23 mouse cellular contexts compared by ENCODE assay signal in genomic region chr9:94333450-94333849, GRCm38 (mm10).
A peak's percentile ranks its signal among the peaks of the same experiment; 100 is the strongest.
DNase-seq lines count a peak whose midpoint lies in the region; ATAC-seq and TF ChIP-seq lines count a peak whose summit lies in the region.
"Had no signal": no experiment of that assay in that cellular context is flagged by ENCODE, and none has a peak within 500 bp of the region (broad histone marks: within the 10 kb centered on the region; RNA-seq: fewer than 3 reads in every experiment).

No protein-coding gene starts in this region.

- no peak overlapping the region for H3K9ac ChIP-seq in lung, embryonic 14.5 days
- H3K9ac ChIP-seq: embryonic facial prominence, embryonic 15.5 days; hindbrain, embryonic 12.5 days had no signal

- H3K4me2 ChIP-seq in lung, embryonic 14.5 days, result no peak overlapping the region
- peak overlapping the region; percentile 16 for H3K4me2 ChIP-seq in myocyte (ENCODE audit: low read depth)
- H3K4me2 ChIP-seq: embryonic facial prominence, embryonic 15.5 days; hindbrain, embryonic 12.5 days had no signal

- 62% methylated on average over 5 of the region's 5 CpGs for WGBS in lung, embryonic 14.5 days

- peak; percentile 28 for DNase-seq in lung, embryonic 14.5 days
- DNase-seq in lung, postnatal 36 days, result no peak
- DNase-seq in 3134 (ENCODE audit: extremely low read depth, insufficient read length, low spot score), result peak; percentile 28
- no peak for DNase-seq in MN1 (ENCODE audit: low spot score)
- DNase-seq: adrenal gland, postnatal 10 days; B cell, adult 2 months; cerebellum, adult 11-12 months; cerebellum, adult 9-10 months; cerebellum, postnatal 25 days; gastrocnemius, postnatal 36 days; heart, adult 18-20 months; heart, postnatal 10 days; heart, postnatal 4 days had no signal

- no peaks in the 10 kb centered on the region for H3K36me3 ChIP-seq in lung, embryonic 14.5 days (ENCODE audit: insufficient read depth)
- H3K36me3 ChIP-seq in C2C12 (ENCODE audit: control insufficient read depth, insufficient read depth) (no peaks in the 10 kb centered on the region), myocyte (ENCODE audit: control insufficient read depth, insufficient read depth) (no peaks in the 10 kb centered on the region)
- H3K36me3 ChIP-seq: embryonic facial prominence, embryonic 15.5 days; forebrain, embryonic 10.5 days; heart, embryonic 10.5 days; hindbrain, embryonic 12.5 days had no signal

- TF ChIP-seq CTCF in lung, embryonic 14.5 days (IDR thresholded peaks at IDR 0.05; ENCODE audit: low read depth), result no peak
- TF ChIP-seq CTCF in C2C12 (IDR thresholded peaks at IDR 0.05; ENCODE audit: control insufficient read depth, insufficient read depth, insufficient read length), result no peak

- H3K9me3 ChIP-seq in lung, embryonic 14.5 days (ENCODE audit: low read depth, low read length), result no peaks in the 10 kb centered on the region
- H3K9me3 ChIP-seq: embryonic facial prominence, embryonic 15.5 days; forebrain, embryonic 10.5 days; heart, embryonic 10.5 days; hindbrain, embryonic 12.5 days had no signal

- H3K4me3 ChIP-seq in lung, embryonic 14.5 days (ENCODE audit: low read depth, low read length), result no peak overlapping the region
- H3K4me3 ChIP-seq in C2C12 (ENCODE audit: insufficient read depth, poor library complexity, severe bottlenecking) (no peak overlapping the region), myocyte (no peak overlapping the region)
- H3K4me3 ChIP-seq: embryonic facial prominence, embryonic 15.5 days; erythroblast, embryonic 14.5 days; forebrain, embryonic 10.5 days; heart, embryonic 10.5 days; hindbrain, embryonic 12.5 days had no signal

- no peak for TF ChIP-seq POLR2A in myocyte (IDR thresholded peaks at IDR 0.05; ENCODE audit: insufficient read length, low read depth)

- H3ac ChIP-seq in C2C12 (ENCODE audit: control insufficient read depth, insufficient read length, low read depth), result no peak overlapping the region
- H3ac ChIP-seq in myocyte (ENCODE audit: control insufficient read depth, insufficient read length), result no peak overlapping the region

- no peaks in the 10 kb centered on the region for H3K4me1 ChIP-seq in lung, embryonic 14.5 days (ENCODE audit: insufficient read depth)
- H3K4me1 ChIP-seq: embryonic facial prominence, embryonic 15.5 days; forebrain, embryonic 10.5 days; heart, embryonic 10.5 days; hindbrain, embryonic 12.5 days had no signal

- no peak overlapping the region for H3K27ac ChIP-seq in lung, embryonic 14.5 days (ENCODE audit: low read depth)
- H3K27ac ChIP-seq: embryonic facial prominence, embryonic 15.5 days; forebrain, embryonic 10.5 days; heart, embryonic 10.5 days; hindbrain, embryonic 12.5 days had no signal

- H3K27me3 ChIP-seq in lung, embryonic 14.5 days (ENCODE audit: insufficient read depth, low read length), result no peaks in the 10 kb centered on the region
- H3K27me3 ChIP-seq in C2C12 (ENCODE audit: control insufficient read depth, insufficient read depth, insufficient read length), result no peaks in the 10 kb centered on the region
- no peaks in the 10 kb centered on the region for H3K27me3 ChIP-seq in myocyte (ENCODE audit: control insufficient read depth, insufficient read depth, insufficient read length)
- H3K27me3 ChIP-seq: embryonic facial prominence, embryonic 15.5 days; hindbrain, embryonic 12.5 days had no signal

- ATAC-seq in lung, embryonic 14.5 days (ENCODE audit: insufficient read depth), result no peak
- ATAC-seq: forebrain, embryonic 14.5 days; hindbrain, embryonic 16.5 days; inflammation-experienced regulatory T-cells, adult 6 months had no signal

- no peaks in the 10 kb centered on the region for H3K79me2 ChIP-seq in C2C12 (ENCODE audit: control insufficient read depth, insufficient read depth)
- no peaks in the 10 kb centered on the region for H3K79me2 ChIP-seq in myocyte (ENCODE audit: control insufficient read depth, insufficient read depth)

- no peaks in the 10 kb centered on the region for H3K79me3 ChIP-seq in C2C12 (ENCODE audit: low read depth)

TF ChIP-seq in C2C12, 6 proteins besides CTCF, POLR2A, EP300 and RAD21:
- TF ChIP-seq MYOD1 (IDR thresholded peaks at IDR 0.05; ENCODE audit: control insufficient read depth, insufficient read length, low read depth), result peak; percentile 8
- peak; percentile 85 for TF ChIP-seq FOSL1 (IDR thresholded peaks at IDR 0.05; ENCODE audit: insufficient read depth, low read length, poor library complexity, severe bottlenecking)
- no peak for TF ChIP-seq CEBPB (IDR thresholded peaks at IDR 0.05; ENCODE audit: low read depth)

TF ChIP-seq in myocyte, 11 proteins besides CTCF, POLR2A, EP300 and RAD21:
- TF ChIP-seq MYOG (IDR thresholded peaks at IDR 0.05; ENCODE audit: control insufficient read depth in 1 of 3, insufficient read depth in 1 of 3, insufficient read length in 2 of 3, low read depth in 2 of 3) (no peak), TCF3 (IDR thresholded peaks at IDR 0.05; ENCODE audit: insufficient read length, low read depth) (no peak), USF1 (IDR thresholded peaks at IDR 0.05; ENCODE audit: low read depth) (no peak), TCF12 (IDR thresholded peaks at IDR 0.05; ENCODE audit: insufficient read depth, poor library complexity, severe bottlenecking) (no peak), CEBPB (IDR thresholded peaks at IDR 0.05; ENCODE audit: insufficient read depth, poor library complexity, severe bottlenecking) (no peak), MAX (IDR thresholded peaks at IDR 0.05; ENCODE audit: low read depth) (no peak), SRF (IDR thresholded peaks at IDR 0.05; ENCODE audit: control insufficient read depth, insufficient read length, low read depth) (no peak), REST (IDR thresholded peaks at IDR 0.05; ENCODE audit: insufficient read depth, insufficient read length) (no peak), POLR2AphosphoS2 (IDR thresholded peaks at IDR 0.05; ENCODE audit: insufficient read length, low read depth) (no peak), MYOD1 (IDR thresholded peaks at IDR 0.05; ENCODE audit: control insufficient read depth in 1 of 3, insufficient read length in 2 of 3, low read depth in 2 of 3) (no peak), E2F4 (IDR thresholded peaks at IDR 0.05; ENCODE audit: insufficient read depth) (no peak)

Comparison
In these comparisons a context has a peak if more than half of its experiments do, and no peak if none do; other contexts are left out.
1. DNase-seq: peak in lung, embryonic 14.5 days (single experiment) and 3134 (single experiment); none in lung, postnatal 36 days (single experiment) and MN1 (single experiment).